In the genomic region with DNA sequence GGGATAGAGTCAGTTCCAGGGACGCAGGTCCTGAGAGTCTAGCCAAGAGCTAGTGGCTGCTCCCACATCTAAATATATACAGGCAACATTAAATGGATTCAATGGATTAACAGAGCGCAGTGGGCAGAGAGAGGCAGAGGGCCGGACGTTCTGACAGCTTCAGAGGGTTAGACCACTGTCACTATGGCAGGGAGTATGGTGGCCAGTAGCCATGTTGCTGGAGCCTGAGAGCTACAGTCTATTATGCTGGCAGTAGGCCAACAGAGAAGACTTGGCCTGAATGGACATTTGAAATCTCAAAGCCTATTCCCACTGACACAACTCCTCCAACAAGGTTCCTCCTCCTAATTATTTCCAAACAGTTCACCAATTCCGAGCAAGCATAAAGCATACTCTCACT, we compare ENCODE assay signal across 24 mouse cellular contexts.
"Had no signal": no experiment of that assay in that cellular context is flagged by ENCODE, and none has a peak within 500 bp of the region (broad histone marks: within the 10 kb centered on the region; RNA-seq: fewer than 3 reads in every experiment).

No protein-coding gene starts in this region.

- H3K4me3 ChIP-seq: heart, adult 2 months; heart, embryonic 13.5 days; heart, embryonic 15.5 days; kidney, embryonic 15.5 days; limb, embryonic 13.5 days; limb, embryonic 15.5 days; liver, embryonic 12.5 days had no signal

- H3K27me3 ChIP-seq: heart, embryonic 13.5 days; heart, embryonic 15.5 days; kidney, embryonic 15.5 days; limb, embryonic 13.5 days; limb, embryonic 15.5 days; liver, embryonic 12.5 days had no signal

- H3K9ac ChIP-seq: heart, embryonic 13.5 days; heart, embryonic 15.5 days; hindbrain, embryonic 14.5 days; kidney, embryonic 15.5 days; limb, embryonic 13.5 days; limb, embryonic 15.5 days; liver, embryonic 12.5 days had no signal

- H3K4me1 ChIP-seq: heart, embryonic 13.5 days; heart, embryonic 15.5 days; kidney, embryonic 15.5 days; limb, embryonic 13.5 days; limb, embryonic 15.5 days; liver, embryonic 12.5 days had no signal

- H3K36me3 ChIP-seq: heart, embryonic 13.5 days; heart, embryonic 15.5 days; kidney, embryonic 15.5 days; limb, embryonic 13.5 days; limb, embryonic 15.5 days; liver, embryonic 12.5 days had no signal

- H3K27ac ChIP-seq: heart, adult 2 months; heart, embryonic 13.5 days; heart, embryonic 15.5 days; hindbrain, embryonic 14.5 days; kidney, embryonic 15.5 days; kidney, postnatal 0 days; limb, embryonic 13.5 days; limb, embryonic 15.5 days; liver, embryonic 12.5 days had no signal

- ATAC-seq: hindbrain, embryonic 16.5 days; intestine, embryonic 16.5 days; liver, embryonic 12.5 days had no signal

- DNase-seq: gastrocnemius, postnatal 14 days; gastrocnemius, postnatal 36 days; heart, adult 11 months; heart, adult 2 months; heart, postnatal 14 days; heart, postnatal 36 days; kidney, adult 11 months; kidney, adult 2 months; kidney, adult 9 months; kidney, postnatal 14 days; kidney, postnatal 36 days; layer of hippocampus, adult 9-11 months; layer of hippocampus, postnatal 36 days had no signal

- H3K9me3 ChIP-seq: heart, embryonic 13.5 days; heart, embryonic 15.5 days; kidney, embryonic 15.5 days; limb, embryonic 13.5 days; limb, embryonic 15.5 days; liver, embryonic 12.5 days had no signal

- H3K4me2 ChIP-seq: heart, embryonic 11.5 days; heart, embryonic 13.5 days; heart, embryonic 15.5 days; hindbrain, embryonic 14.5 days; kidney, embryonic 15.5 days; limb, embryonic 13.5 days; limb, embryonic 15.5 days; liver, embryonic 12.5 days had no signal
